Mouse (Mus musculus) CH12F3 (cell line): Measurements from ENCODE around the gene Ankrd13d.

Experiments
- in situ Hi-C: fragments of 300-500 bp; cut with MboI; formaldehyde crosslinking; loops from 2 replicates; pipeline ENCODE4 v1.14.3; 2020; ENCODE audit warnings: low sequenced_read_pairs

The Ankrd13d gene

DNA sequence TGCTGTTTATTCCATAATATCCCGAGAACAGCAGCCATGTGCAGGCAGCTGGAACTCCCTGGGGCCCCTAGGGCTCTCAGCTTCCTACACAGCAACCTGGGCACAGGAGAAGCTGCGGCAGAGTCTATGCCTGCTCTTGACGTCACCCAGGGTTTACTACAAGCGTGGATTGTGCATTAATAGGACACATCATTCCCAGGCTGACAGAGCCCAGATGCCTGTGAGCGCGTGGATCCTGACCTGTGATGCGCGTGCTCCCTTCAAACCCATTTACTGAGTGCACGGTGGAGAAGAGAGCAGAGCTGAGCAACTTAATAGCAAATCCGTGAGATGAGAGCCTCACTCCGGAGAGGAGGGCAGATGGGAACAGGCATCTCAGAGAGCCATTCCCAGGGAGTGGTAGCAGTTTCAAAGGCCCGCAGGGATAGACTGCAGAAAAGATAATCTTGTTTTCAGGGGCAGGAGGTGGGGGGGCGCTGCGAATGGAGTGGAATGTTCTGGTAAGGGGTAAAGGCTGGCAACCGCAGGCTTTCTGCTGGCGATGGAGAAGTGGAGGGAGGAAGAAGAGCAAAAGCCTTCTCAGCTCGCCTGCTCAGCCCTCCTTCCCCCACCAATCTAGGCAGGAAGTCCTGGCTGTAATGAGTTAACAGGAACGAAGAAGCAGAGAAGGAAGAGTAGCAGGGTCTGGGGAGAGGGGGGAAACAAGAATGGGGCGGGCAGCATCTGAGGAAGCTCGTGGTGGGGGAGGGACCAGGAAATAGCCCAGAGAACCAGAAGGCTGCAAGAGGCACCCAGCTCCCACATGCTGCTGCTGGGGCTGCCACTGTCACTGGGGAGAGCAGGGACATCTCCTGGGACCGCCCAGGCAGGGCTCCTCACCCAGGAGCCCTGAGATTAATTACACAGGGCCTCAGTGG, 19.1 kb upstream of the Ankrd13d start:
- in situ Hi-C loops, result no loop called here

DNA sequence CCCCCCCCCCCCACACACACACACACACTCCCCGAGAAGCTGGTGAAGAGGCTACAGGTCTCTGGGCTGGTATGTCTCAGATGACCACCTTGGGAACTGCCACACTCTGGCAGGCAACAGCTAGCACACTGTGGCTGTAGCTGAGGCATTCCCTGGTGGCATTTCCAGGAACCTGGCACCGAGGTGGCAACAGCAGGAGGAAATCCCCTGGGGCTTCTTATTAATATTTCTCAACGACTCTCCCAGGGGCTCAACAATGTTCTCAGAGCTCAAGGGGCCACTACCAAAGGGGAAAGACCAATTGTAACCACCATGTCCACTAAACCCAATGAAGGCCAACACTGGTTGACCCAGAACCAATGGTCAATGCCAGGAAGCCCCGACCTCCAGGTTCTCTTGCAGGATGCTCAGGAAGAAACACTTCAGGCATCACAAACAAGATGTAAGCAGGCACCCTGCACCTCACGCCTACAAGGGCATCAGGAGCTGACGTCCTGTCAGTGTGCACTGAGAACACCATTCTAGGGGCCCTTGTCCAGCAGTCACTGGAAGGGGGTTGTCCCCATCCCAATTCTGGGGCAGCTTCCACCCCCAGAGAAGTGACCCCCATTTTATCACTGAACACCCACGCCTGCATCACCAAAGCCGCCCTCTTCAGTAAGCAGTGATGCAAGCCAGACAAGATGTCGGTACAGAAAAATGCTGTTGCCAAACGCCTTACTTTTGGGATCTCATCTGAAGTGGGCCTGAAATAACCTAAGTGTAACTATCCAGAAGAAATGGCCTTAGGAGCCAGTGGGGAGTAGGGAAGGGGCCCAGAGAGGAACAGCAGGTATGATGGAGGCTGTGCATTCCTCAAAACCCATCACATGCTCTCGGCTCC, 18.2 kb upstream of the Ankrd13d start:
- in situ Hi-C loops, result no loop called here

DNA sequence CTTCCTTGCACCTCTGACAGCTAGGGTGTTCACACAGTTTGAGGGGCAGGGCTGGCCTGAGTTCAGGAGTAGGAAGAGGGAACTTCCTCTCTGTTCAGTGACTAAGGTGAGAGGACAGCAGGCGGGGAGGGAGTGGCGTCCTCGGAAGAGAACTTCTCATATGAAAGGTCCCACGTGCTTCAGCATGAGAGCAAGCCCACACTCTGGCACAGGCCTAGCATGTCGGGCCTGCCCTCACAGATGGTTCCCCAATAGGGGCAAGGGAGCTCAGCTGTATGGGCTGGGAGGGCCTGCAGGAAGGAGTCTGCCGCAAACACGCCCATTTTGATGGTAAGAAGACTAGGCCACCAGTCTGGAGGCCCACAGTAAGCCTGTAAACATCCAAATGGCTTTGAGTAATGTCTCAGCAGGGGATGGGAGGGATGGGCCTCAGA, 17.4 kb upstream of the Ankrd13d start:
- in situ Hi-C loops, result no loop called here

DNA sequence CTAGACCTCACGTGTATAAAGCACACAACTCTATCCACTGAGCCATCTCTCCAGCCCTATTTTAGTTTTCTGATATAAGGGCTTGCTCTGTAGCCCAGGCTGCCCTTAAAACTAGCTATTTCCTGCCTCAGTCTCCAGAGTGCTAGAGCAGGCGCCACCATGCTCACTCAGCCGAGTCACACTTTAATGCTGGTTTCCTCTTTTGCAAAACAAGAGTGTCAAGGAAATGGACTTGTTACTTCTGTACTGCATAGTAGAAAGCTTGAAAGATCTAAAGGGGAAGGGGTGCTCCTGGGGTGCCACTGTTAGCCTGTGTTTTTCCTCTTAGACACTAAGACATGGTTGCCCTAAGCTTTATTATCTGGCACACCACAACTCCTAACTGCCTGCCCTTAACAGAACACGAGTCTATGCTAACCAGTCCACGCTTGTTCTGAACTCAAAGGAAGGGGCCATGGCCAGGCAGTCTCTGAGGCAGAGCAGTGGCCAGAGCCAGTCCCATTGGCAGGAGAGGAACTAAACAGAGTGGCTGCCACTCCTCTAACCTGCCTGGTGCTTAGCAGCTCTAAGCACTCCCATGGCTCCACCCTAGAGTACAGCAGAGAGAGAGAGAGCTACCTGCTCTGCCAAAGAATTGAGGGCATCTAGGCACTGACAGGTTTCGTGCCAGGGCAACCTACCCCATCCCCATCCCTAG, 16.8 kb upstream of the Ankrd13d start:
- in situ Hi-C loops, result no loop called here

DNA sequence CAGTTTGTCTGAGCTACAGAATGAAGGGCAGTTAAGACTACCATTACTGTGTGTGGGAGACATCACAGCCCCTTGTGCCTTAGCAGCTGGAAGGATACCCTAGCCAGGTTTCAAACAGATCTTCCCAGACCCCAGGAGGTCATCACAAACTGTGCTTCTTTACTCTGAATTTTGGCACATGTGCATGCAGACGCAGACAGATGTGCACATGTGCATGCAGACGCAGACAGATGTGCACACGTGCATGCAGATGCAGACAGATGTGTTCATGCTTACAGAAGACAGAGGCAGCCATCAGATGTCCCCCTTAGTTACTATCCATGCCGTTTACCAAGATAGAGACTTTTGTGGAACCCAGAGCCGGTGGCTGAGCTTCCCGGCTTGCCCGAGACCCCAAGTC, 16.2 kb upstream of the Ankrd13d start:
- in situ Hi-C loops, result no loop called here

DNA sequence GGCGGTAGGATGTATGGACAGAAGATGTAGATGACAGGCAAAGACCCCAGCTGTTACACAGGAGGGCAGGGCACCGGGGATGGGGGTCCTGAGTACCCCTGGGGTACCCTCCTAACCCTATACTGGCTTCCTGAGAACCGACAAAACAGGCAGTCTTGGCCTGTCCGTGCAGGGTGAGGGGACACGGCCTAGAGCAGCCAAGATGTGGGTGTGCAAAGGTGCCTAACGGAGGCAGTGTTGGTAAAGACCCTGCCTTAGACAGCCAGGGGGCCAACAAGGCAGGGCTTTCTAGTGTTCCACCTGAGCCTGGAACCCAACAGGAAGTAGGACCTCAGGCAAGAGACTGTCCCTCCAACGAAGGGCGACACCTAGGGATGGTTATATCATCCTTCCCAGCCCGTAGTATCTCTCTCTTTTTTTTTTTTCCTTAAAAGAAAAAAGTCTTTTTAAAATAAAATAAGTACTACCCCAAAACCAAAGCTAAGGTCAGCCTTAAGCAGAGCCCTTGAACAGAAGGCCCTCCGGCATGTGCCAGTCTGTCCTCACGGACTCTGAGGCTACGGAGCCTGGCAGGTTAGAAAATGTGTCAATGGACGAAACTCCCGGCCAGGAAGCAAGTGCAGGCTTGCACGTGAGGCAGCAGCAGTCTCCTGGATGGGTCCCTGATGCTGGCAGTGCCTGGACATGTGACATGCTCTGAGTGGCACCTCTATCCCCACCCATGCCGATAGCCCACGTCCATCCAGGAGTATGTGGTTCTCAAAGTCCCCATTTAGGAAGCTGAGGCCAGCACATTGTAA, 15.6 kb upstream of the Ankrd13d start:
- in situ Hi-C loops, result no loop called here

DNA sequence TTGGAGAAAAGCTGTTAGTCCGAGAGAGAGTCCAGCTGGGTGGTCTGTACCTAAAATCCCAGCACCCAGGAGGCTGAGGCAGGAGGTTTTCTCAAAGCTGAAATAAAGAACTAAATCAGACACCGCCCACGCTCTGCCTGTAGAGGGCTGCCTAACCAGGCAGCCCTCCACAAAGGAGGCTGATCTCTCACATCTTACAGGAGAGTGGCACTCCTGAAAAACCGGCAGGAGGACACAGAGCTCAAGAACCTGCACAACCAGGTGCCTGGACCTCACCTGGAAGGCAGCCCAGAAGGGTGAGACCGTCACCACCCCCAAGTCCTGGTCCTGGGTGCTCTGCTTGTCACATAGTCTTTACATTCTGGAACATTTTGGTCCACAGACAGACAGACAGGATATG, 14.9 kb upstream of the Ankrd13d start:
- in situ Hi-C loops, result no loop called here

DNA sequence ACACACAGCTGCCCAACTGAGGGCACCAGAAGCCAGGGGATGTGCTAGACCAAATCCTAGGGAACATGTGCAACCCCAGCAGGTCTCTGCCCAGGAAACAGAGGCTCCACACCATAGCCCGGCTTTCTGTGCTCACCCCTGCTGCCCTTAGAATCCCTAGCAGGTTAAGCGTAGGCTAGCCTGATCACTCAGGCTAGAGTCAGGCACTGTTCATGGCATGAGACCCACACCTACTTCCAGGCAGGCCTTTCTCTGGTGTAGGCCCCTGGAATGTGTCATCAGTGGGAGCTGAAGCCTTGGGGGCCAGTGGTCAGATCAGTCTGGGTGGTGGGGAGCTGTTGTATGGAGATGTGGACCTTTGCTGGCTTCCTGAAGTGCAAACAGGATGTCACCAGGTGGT, 13.7 kb upstream of the Ankrd13d start:
- in situ Hi-C loops, result no loop called here

DNA sequence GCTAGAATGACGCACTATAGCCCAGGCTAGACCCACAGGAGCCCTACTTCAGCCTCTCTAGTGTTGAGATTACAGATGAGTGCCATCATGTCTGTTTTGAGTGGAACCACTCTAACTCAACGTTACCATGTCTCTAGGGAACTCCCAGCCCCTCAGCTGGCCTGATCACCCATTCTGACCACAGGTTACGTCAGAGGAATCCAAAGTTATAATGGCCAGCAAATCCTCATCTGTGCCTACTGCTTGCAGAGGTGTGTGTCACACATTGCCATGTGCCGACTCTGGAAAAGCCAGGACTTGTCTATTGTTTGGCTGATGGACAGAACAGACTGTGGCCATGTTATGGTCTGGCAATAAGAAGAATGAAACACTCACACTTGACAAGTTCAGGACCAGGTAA, 12.5 kb upstream of the Ankrd13d start:
- in situ Hi-C loops, result no loop called here

DNA sequence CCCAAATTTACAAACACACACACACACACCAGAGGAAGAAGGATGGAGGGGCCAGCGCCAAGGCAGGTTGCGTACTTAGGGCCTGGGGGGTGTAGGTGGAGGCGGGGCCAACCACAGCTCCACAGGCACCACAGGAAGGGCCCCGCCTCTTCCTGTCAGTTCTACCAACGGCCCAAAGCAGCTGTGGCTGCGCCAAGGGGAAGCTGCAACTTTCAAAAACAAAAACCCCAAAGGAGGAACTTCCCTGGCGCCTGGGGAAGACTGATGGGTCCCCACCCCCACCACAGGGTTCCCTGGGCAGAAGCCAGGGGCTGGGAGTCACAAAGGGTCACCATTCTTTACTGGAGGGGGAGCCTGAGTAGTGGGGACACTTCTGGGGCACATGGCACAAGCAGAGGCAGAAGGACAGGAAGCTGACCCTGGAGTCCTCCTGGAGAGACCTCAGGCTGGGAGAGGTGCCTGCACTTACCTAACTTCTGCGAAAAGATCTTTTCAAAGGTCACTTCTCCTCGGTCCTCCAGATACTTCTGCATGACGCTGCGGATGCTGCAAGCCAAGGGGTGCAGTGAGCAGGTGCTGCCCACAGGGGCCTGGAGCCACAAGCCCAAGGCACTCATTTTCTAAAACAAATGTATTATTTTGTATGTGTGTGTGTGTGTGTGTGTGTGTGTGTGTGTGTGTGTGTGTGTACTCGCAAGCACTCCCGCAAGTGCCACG, 11.6 kb upstream of the Ankrd13d start:
- in situ Hi-C loops, result no loop called here

DNA sequence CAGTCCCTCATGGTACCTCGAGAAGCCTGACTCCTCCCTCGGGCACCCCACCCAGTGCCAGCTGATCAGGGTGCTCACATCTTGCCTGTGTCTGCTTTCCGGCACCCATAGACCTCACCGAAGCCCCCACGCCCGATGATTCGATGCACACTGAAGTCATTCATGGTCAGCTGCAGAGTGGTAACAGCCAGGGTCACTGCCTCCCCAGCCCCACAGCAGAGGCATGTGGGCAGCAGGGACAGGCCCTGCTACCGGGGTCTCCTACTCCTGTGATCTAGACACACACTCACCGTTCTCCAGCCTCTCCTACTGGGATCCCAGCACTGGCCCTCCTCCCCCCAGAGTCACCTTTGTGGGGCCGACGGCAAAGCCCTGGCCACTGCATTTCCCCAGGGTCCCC, 8.2 kb upstream of the Ankrd13d start:
- in situ Hi-C loops, result no loop called here

DNA sequence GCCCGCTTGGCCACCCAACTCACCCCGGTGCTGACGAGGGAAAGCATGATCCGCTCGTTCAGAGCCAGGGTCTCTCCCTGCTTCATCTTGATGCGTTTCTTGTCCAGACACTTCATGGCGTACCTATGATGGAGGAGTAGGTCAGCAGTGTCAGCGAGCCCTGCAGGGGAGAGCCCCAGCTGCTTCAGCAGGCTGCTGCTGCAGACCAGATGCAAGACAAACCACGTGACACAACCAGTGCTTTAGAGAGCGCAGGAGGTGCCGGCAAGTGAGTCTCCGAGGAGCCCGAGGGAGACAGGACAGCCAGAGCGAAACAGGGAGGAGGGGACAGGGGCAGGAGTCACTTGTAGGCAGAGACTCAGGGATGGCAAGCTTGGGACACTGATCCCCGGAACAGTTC, 7.8 kb upstream of the Ankrd13d start:
- in situ Hi-C loops, result no loop called here

DNA sequence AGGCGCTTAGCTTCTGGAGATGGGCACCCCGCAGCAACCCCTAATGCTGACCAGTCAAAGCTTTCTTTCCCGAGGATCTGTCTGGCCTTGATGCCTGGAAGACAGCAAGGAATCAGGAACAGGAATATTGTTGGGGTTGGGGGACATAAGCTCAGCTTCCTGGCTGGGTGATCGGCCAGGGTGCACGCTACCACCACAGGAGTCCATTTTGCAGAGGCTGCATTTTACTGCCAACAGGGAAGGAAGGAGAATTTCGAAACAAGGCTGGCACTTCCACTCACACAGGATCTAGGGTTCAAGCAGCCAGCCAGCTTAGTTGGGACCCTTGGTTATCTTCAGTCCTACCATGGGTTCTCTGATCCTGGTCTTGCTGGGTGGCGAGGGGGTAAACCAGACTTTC, 716 bp upstream of the Ankrd13d start:
- in situ Hi-C loops, result no loop called here

DNA sequence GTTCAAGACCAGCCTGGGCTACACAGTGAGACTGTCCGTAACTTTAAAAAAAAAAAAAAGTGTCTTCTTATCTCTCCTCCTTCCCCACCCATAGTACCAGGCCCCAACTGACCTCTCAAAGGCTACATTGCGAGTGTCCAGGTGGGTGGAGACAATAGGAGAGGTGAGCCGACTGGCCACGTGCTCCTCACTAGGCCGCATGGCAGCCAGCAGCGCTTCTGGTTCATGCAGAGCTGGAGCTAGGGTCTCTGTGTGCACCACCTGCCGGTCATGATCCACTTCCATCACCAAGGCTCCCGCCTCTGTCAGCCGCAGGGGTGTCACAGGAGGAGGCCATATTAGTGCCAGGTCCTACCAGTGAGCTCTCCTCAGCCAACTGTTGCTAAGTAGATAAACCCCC, 2.5 kb downstream of the Ankrd13d start:
- in situ Hi-C loops, result no loop called here

DNA sequence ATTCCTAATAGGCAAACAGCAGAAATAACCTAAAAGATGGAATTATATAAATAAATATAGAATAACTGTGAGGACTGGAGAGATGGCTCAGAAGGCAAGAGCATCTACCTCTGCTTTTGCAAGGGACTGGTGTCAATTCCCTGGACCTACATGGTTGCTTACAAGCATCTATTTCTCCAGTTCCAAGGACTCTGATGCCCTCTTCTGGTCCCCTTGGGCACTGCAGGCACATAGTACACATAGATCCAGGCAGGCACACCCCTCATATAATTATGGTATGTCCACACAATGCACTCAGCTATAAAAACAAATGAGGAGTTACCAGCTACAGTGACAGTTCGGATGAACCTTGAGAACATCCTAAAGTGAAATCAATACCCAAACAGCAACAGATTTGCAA, 3.5 kb downstream of the Ankrd13d start:
- in situ Hi-C loops, result no loop called here

DNA sequence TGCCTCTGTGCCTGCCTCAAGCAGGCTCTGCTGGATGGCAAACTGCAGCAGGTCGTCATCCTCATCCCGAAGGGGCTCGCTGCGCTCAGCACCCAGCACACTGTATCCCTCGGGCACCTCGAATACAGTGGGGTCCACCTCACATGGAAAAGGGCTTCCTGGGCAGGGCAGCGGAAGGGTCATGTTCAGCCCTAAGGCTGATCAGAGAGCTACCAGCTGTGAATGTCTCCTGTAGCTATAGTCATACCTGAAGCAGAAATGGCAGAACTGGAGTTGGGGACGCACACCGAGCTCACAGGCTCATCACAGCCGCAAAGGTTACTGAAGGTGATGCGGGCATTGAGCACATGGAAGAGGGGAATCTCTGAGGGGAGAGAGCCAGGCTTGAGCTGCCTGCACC, 12.0 kb downstream of the Ankrd13d start:
- in situ Hi-C loops, result no loop called here

DNA sequence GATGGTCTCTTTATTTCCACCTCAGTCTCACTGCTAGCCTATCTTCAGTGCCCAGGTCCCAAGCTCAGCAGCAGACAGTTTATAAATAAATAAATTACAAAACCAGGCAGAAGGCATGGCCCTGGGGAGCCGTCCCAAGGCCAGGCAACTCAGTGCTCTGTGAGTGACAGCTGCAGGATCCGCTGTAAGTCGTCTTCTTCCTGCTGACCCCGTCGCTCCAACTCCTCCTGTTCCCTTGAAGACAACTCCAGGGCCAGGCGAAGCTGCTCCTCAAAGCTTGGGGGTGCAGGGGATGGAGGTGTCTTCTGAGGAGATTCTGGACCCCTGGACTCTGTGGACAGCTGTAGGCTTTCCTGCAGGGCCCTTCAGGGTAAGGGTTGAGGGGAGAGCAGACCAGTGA, 12.8 kb downstream of the Ankrd13d start:
- in situ Hi-C loops, result no loop called here

DNA sequence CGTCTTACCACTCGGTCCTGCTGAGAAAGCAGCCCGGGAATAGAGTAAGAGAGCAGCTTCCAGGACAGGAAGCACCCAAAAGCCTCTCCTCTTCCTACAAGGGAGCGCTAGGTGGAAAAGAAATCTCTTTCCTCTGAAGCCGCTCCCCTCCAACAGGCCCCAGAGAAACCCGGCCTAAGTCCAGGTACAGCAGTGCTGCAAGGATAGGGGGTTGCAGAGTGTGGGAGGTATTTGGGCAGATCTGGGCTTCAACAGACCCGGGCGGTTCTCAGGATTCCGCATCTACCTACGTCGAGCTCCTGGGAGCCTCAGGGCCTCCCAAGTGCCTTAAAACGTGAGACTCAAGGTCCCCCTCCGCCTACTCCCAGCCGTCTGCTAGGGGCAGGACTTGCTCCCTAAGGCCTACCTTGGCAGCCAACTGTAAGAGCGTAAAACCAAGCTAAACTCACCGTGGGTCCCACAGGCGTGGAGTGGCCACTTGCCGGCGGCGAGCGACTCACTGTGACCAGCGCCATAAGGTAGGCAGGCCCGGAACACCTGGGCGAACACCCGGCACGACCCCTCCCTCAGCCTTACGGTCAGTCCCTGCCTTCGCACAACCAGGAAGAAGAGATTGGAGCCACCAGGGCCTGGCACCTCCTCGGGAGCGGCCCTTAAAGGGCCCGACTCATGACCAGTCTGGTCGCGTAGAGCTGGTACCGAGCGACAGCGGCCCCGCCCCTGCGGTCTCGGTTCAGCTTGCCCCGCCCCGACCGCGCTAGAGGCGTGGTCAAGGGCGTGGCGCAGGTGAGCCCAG, 14.2 kb downstream of the Ankrd13d start, which contains the start of gene Ssh3:
Gene Ssh3, minus strand, starts transcription at position 615 of the 796 bp plus-strand sequence.
- in situ Hi-C loops, result no loop called here

DNA sequence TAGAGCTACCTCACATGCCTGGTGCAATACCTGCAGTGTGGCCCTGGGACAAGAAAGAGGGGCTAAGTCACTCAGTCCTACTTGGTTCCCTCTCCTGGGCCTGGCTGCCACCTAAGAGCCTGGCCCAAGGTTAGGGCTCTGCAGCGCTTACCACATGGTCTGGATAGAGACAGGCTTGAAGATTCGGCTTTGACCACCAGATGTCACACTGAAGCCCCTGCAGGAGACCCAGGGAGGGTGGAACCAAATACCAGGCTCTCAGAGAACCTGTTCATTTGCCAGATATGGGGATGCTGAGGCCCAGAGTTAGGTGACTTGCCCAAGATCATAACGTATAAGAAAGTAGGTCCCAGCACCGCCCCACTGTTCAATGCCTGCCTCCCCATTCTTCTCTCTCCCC, 17.0 kb downstream of the Ankrd13d start:
- in situ Hi-C loops, result no loop called here
